Mouse (Mus musculus) left cerebral cortex, adult 2 months (tissue): ENCODE data around the gene Shank1. TPM values are rescaled to one million over a fixed set of nuclear protein-coding genes. Genes with fewer than 3 reads are reported as not detected.
A peak's percentile ranks its signal among the peaks of the same experiment; 100 is the strongest.

Experiments used
- DNase-seq, 2 experiments: peaks; one replicate each; pipeline ENCODE4 v3.0.0; 2021 to 2022; ENCODE audit warnings: low spot score in 2 of 2, mixed read lengths in 1 of 2; ENCODE audit errors: extremely low spot score in 1 of 2
- H3K27ac ChIP-seq: fragments of 200-600 bp; 2 replicates; pipeline ENCODE4 v1.8.1; 2022
- H3K4me3 ChIP-seq: fragments of 200-600 bp; 2 replicates; pipeline ENCODE4 v1.8.1; 2022
- CTCF ChIP-seq: fragments of 200-600 bp; IDR thresholded peaks from 2 replicates; pipeline ENCODE4 v1.8.1; 2022; ENCODE audit warnings: antibody characterized with exemption, mild to moderate bottlenecking, moderate library complexity
- intact Hi-C: fragments of 180-260 bp; cut with DNase I; formaldehyde crosslinking; loops from one replicate; pipeline ENCODE4 v1.15.1; 2025
- long read RNA-seq, 2 experiments: library from polyadenylated mRNA; stranded (forward); transcript quantifications; one replicate each; pipeline ENCODE4 v2.0.0; 2021; ENCODE audit warnings: borderline mapping rate in 2 of 2
- total RNA-seq, 2 experiments: library from RNA; stranded (reverse); gene quantifications; 2 replicates each; pipeline ENCODE4 v1.2.3; 2021

The Shank1 gene
- total RNA-seq = 100 to 1,000 TPM; 637 to 705 TPM
- long read RNA-seq, experiment 1, partial matches to known transcripts = 14 of 49 reads
- long read RNA-seq, experiment 1, other reads (novel, unspliced or antisense) = 35 of 49 reads
- long read RNA-seq, experiment 2, partial matches to known transcripts = 17 of 44 reads
- long read RNA-seq, experiment 2, other reads (novel, unspliced or antisense) = 27 of 44 reads

DNA sequence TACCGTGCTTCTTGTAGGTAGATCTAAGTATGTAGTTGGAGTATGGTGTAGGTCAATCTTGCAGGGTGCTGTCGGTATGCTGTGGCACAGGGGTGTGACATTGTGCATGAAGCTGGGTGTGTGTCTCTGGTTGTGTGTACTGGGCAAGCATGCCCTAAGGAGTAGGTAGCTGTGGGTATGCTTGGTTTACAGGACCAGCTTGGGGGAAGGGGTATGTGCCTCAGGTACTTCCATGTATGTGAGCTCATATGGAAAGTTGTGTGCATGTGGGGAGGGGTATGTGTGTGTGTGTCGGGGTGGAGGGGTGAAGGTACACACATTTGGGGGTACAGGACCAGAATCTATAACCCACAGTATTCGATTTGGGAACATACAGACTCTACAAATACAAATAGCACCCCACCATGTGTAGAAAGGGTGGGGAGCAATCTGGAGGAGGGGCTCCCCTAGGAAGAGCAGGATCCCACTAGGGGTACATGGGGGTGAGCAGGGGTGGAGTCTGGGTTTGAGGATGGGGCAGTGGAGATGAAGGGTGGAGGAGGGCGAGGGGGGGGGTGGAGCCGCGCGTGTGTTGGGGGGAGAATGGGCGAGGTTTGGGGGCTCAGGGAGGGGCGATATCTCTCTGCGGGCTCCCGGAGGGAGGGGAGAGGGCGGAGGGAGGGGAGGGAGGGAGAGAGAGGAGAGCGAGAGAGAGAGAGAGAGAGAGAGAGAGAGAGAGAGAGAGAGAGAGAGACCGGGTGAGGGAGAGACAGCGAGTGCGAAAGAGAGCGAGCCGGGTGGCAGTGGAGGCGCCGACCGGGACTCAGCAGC lies at the start of gene Shank1:
Shank1 (plus strand) TSS at position 779 of the 810 bp plus-strand sequence.
- Histone ChIP-seq H3K4me3 (peak within 1 kb of the TSS; percentile 76), H3K27ac (peak within 1 kb of the TSS; percentile 96)
- no peak for TF ChIP-seq CTCF
- intact Hi-C loops = loop anchor here (2.0 kb wide), 1 partner anchor 43 kb away; no protein-coding TSS in a partner anchor
- DNase-seq = no peak

DNA sequence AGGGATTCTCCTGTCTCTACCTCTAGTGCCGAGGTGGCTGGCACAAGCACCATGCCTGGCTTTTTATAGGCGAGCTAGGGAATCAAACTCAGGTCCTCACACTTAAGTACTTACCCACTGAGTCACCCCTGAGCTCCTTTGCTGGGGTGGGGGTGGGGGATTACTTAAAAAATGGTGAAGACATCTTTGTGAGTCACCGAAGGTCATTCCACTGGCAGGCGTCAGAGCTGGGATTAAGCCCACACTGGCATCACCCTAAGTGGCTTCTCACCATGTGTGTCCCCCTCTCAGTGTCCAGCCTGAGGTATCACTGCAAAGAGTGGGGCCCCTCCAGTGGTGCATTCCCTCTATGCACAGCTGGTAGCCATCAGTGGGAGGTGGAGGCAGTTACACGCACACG lies 49.6 kb upstream of the Shank1 start:
- no peak overlapping the region for H3K4me3 ChIP-seq
- no peak for TF ChIP-seq CTCF
- H3K27ac ChIP-seq = no peak overlapping the region
- intact Hi-C loops = no loop called here
- DNase-seq = no peak

GRCm38 (mm10) chr7:44261147-44261546 lies 48.9 kb upstream of the Shank1 start, which contains the start of gene Gm15517:
TSS of gene Gm15517 (plus strand) at chr7:44261447.
- intact Hi-C loops = no loop called here
- Histone ChIP-seq H3K27ac (no peak within 1 kb of the TSS), H3K4me3 (no peak within 1 kb of the TSS)
- no peak for TF ChIP-seq CTCF
- no peak for DNase-seq

GRCm38 (mm10) chr7:44262791-44263643 lies 47.0 kb upstream of the Shank1 start:
- intact Hi-C loops = loop anchor here (1.0 to 2.0 kb wide), 4 partner anchors 42 to 298 kb away; no protein-coding TSS in a partner anchor
- Histone ChIP-seq H3K27ac (no peak overlapping the region), H3K4me3 (peak overlapping the region; percentile 49)
- DNase-seq = peak; percentile 93 to 98
- peak; percentile 98 for TF ChIP-seq CTCF

DNA sequence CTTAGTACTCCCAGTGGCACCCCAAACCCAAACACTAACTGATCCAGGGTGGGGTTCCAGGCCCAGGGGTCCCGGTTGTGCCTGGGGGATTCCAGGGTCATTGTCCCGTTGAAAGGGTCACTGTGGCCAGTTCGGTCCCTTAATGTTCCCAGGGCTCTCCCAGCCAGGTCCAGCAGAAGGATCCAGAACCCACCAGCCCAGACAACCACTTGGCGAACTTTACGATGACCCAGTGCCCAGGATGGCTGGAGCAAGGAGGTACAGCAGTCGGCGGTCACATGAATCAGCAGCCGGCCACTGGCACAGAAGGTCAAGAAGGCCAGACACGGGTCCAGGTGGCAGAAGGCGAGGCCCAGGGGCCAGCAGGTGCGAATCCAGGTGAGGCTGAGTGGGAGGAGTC lies 41.9 kb upstream of the Shank1 start:
- no peak overlapping the region for H3K27ac ChIP-seq
- TF ChIP-seq CTCF = no peak
- DNase-seq = no peak
- intact Hi-C loops = no loop called here
- no peak overlapping the region for H3K4me3 ChIP-seq

DNA sequence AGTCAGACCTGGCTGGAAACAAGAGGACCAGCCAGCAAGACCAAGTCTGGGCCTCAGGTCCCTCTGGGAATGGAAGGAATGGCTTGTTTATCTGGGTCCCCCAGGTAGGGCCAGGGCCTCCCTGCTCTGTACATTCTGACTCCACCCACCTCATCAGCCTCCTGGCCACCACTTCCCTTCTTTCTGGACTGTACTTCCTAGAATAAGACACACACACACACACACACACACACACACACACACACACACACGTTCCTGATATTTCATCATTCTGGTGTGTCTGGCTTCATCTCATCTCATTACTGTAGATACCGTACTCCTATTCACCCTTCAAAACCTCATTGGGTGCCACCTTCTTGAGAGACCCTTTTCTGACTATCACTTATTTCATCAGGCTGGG lies 40.7 kb upstream of the Shank1 start:
- no peak for TF ChIP-seq CTCF
- Histone ChIP-seq H3K4me3 (no peak overlapping the region), H3K27ac (no peak overlapping the region)
- DNase-seq = no peak
- intact Hi-C loops = no loop called here

- DNase-seq = no peak
- H3K4me3 ChIP-seq = no peak overlapping the region
- H3K27ac ChIP-seq = no peak overlapping the region
- no peak for TF ChIP-seq CTCF
- intact Hi-C loops = no loop called here
These were observed 38.7 kb upstream of the Shank1 start for GRCm38 (mm10) chr7:44271309-44271708.

- no peak overlapping the region for H3K27ac ChIP-seq
- no peak for DNase-seq
- no peak for TF ChIP-seq CTCF
- intact Hi-C loops = no loop called here
- no peak overlapping the region for H3K4me3 ChIP-seq
These were observed 37.5 kb upstream of the Shank1 start for GRCm38 (mm10) chr7:44272546-44272945.

GRCm38 (mm10) chr7:44273446-44273845 lies 36.6 kb upstream of the Shank1 start:
- intact Hi-C loops = no loop called here
- Histone ChIP-seq H3K27ac (no peak overlapping the region), H3K4me3 (no peak overlapping the region)
- DNase-seq = no peak
- TF ChIP-seq CTCF = no peak

DNA sequence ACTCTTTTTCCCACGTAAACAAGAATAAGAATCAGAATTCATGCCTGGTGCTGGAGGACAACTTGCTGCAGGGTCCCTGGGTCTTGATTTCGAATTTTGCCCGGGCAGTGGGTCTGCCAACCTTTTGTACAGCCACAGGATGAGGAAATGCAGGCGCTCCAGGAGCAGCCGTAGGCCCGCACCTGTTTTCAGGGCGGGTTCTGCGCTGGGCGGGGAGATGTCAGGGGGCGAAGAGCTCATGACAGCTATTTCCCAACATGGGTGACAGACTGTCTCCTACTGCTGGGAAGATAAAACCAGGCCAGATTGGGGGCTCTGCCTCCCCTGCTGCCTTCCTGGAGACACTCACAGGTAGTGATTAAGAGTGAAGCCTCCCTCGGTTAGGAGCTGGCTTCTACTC lies 36.0 kb upstream of the Shank1 start:
- intact Hi-C loops = no loop called here
- TF ChIP-seq CTCF = no peak
- Histone ChIP-seq H3K27ac (no peak overlapping the region), H3K4me3 (no peak overlapping the region)
- DNase-seq = no peak

GRCm38 (mm10) chr7:44275546-44275945 lies 34.5 kb upstream of the Shank1 start:
- intact Hi-C loops = loop anchor here (5.0 kb wide), 1 partner anchor 77 kb away; no protein-coding TSS in a partner anchor
- DNase-seq = no peak
- TF ChIP-seq CTCF = peak; percentile 5
- Histone ChIP-seq H3K4me3 (no peak overlapping the region), H3K27ac (no peak overlapping the region)
